Mouse (Mus musculus) cerebellum, adult 9-11 months (tissue): Measurements from ENCODE around the gene Ifi35.
"Not testable (repeated sequence)": the region's sequence is repeated elsewhere in the genome, so short reads cannot be mapped to it uniquely, and the experiment has no call there.

ENCODE experiments used
- DNase-seq: peaks from one replicate; pipeline ENCODE4 v3.0.0; 2022

Gene Ifi35

DNA sequence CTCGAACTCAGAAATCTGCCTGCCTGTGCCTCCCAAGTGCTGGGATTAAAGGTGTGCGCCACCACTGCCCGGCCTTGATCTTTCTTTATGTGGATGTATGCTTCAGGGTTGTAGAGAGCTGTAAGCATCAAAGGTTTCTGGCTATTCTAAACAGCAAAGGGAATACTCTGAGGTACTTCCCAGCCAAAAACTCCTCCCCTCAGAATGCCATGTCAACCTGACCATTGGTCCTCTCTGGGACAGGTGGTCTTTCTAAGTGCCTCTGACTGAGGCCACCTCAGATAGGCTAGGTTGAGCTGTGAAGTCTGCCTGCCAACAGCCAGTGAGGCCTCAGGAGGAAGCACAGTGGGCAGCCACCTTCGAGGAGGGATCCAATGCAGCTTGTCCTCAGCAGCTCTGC, 692 bp downstream of the Ifi35 start:
- DNase-seq = no peak

GRCm38 (mm10) chr11:101449596-101449995, 1.4 kb downstream of the Ifi35 start:
- not testable (repeated sequence) for DNase-seq

DNA sequence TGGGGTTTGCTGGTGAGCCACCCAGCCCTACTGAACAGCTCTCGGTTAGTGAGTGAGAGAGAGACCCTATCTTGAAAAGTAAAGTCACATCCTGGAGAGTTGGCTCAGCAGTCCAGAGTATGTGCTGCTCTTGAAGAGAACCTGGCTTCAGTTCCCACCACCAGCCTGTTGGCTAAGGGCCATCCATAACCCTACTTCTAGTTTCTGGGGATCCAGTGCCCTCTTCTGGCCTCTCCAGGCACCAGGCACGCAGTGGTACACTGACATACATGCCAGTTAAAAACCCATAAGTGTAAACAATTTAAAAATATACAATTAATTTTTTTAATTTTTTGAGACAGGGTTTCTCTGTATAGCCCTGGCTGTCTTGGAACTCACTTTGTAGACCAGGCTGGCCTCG, 2.2 kb downstream of the Ifi35 start:
- DNase-seq = no peak

DNA sequence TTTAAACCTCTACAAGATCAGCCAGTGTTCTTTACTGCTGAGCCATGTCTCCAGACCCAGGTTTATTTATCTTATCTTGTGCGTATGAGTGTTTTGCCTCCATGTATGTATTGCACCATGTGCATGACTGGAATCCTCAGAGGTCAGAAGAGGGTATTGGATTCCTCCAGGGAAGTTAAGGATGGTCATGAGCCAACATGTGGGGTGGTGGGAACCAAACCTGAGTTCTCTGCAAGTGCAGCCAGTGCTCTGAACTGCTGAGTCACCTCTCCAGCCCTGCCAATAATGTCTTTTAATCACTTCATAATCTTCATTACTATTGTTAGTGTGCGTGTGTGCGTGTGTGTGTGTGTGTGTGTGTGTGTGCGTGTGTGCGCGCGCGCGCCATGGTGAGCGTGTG, 3.3 kb downstream of the Ifi35 start:
- DNase-seq = no peak

DNA sequence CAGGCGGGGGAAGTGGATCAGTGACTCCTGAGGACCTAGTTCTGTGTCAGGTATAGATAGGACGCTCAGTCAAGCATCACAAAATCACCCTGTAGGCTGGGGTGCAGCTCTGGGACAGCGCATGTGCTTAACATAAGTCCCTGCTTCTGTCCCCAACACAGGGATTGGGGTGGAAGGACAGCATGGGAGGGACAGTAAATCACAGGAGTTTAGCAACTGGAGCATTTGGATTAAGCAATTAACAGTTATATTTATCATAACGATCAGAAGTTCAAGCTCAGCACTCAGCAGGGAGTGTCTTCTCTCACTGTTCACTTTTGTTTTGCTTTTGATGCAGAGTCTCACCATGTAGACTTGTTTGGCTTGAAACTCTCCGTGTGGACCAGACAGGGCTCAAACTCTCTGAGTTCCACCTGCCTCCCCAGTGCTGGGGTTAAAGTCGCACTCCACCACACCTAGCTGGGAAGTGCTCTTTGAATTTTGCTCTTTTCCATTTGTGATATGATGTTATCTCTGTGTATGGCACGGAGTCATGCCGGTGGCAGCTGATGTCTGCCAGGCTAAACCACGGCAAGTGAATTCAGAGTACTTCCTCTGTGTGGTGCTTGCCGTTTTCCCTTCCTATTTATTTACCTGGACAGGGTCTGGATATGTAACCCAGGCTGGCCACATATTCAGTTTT, 4.0 kb downstream of the Ifi35 start:
- DNase-seq = no peak

DNA sequence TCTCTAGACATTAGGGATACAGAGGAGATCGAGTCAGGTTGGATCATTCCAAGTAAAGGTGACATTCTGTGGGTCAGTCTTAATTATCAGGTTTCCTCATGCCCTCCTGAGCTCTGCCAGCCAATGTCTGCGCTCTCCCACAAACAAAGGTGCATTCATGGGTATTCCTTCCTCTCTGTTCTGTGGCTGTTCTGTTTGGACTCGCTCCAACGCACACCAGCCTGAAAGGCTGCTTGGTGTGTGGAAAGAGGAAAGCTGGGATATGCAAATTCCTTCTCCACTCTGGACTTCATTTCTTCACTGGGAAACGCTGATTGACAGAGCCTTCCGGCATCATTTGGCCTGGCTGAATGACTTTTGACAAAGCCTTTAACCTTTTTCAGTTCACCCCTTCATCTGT, 6.5 kb downstream of the Ifi35 start:
- no peak for DNase-seq

GRCm38 (mm10) chr11:101455627-101456026, 7.4 kb downstream of the Ifi35 start:
- no peak for DNase-seq

DNA sequence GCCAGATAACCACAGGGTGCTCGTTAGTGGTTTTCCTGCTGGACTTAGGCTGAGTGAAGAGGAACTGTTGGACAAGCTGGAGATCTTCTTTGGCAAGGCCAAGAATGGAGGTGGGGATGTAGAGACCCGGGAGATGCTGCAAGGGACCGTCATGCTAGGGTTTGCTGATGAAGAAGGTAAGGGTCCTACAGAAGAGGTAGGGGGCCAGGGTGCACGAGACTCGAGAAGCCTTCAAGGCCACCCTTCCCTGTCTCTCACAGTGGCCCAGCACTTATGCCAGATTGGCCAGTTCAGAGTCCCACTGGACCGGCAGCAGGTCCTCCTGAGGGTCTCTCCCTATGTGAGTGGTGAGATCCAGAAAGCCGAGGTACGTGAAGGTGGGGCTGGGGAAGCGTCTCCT, 9.4 kb downstream of the Ifi35 start:
- DNase-seq = no peak

GRCm38 (mm10) chr11:101458217-101458616, 10.0 kb downstream of the Ifi35 start:
- DNase-seq = no peak

- DNase-seq = no peak
Measured at GRCm38 (mm10) chr11:101459716-101460115, 11.5 kb downstream of the Ifi35 start.

GRCm38 (mm10) chr11:101460321-101460720, 12.1 kb downstream of the Ifi35 start:
- DNase-seq = no peak

- DNase-seq = no peak
Measured at GRCm38 (mm10) chr11:101462141-101462540, 13.9 kb downstream of the Ifi35 start.

- no peak for DNase-seq
Measured at GRCm38 (mm10) chr11:101462583-101463440, 14.6 kb downstream of the Ifi35 start.

DNA sequence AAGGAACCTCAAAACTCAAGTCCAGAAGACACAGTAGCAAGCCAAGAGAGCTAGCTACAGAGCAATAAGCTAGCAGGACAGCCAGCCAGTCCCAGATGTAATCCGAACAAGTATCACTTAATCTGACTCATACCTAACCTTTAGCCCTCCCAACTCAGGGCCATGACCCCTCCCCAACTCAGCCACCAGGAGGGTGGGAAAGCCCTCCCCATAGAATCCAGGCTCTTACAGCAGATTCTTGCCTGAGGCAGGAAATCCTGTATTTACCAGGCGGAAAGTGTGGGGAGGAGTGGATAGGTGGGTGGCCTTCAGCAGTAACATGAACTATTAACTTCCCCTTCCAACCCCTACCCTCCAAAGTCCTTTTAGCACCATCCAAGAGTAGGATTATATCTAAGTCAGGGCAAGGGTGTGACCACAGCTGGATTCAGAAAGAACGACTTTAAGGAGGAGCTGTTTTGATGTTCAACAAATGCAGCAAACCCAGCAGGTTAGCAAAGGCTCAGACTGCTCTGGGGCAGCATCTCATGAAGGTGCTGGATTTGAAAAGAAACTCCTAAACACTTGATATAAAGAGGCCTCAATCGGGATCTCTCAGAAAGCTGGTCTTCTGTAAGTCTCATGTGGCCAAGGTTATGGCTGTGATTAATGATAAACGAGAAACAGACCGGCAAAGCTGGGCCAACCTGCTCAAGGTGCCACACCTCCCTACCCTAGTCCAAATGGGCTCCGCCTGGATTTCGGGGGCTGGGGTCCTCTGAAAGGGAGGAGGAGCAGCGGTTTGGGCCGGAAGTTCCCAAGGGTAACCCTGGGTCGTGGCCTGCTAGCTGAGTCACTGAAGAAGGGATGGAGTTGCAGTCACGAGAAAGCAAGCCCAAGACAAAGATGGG, 16.2 kb downstream of the Ifi35 start, which contains the start of gene Rnd2:
Rnd2 (plus strand) TSS at position 789 of the 890 bp plus-strand sequence.
- DNase-seq = no peak

- DNase-seq = peak; percentile 52
Measured at GRCm38 (mm10) chr11:101465101-101465868, 17.1 kb downstream of the Ifi35 start.

DNA sequence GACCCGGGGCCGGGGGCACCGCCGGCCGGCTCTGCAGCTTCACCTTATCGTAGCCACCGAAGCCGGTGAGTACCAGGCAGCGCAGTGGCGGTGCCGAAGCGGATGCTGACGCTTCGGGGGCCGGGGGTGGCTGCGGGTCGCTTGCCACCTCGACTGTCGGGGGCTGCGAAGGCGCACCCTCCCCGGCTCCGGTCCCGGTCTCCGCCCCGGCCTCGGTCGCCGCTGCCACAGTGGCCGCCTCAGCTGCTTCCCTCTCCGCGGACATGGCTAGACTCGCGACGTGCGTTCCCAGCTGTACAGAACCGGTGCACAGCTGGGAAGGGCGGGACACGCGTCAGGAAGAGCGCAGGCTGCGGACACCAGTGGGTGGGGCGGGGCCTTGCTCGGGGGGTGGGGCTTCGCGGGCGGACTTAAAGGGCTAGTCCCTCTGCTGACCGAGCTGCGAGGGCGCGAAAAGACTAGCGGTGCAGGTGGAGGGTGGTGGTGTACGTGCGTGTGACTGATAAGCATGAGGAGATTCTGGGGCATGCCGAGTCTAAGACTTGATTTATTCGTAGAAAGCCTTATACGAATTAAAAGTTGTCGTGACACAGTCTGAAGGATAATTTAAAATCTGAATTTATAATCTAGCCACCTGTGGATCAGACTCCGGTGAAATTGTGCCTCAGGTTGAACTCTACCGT, 17.8 kb downstream of the Ifi35 start, which contains the start of gene Vat1:
Vat1 (minus strand) TSS at position 362 of the 683 bp plus-strand sequence.
- DNase-seq = peak; percentile 50

- peak; percentile 22 for DNase-seq
Measured at GRCm38 (mm10) chr11:101466552-101466950, 18.3 kb downstream of the Ifi35 start.

DNA sequence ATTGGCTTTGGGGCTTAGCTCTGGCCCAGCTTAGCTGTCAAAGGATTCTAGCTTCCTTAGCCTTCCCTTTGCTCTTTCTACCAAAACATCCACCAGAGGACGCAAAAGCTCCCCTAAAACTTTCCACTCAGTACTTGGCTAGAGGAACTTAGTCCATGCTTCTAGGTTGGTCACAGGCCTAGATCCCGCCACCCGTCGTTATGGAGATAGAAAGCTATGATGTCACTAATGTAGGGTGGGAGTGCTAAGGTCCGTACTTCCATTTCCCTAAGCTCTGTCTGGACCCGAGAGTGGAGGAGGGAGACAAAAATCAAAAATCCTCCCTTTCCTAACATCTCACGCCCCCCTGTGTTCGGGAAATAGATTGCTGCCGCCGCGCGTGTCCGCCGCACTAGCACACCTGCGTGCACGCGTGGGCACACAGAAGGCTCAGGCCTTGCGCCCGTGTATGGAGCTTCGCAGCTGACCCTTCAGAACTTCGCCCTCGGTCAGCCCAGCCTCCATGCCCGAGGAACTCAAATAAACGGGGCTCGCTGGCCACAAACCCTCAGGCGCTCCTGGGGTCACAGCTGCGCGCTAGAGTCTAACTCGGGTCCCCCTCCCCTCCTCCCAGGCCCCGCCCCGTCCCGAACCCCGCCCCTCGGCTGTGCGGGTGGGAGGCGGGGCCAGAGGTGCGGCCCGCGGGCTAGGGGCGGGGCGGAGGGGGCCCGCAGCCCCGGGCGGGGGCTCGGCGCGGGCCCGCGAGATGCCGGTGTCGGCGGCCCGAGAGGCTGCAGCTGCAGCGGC, 19.5 kb downstream of the Ifi35 start:
- DNase-seq = peak; percentile 71

GRCm38 (mm10) chr11:101468263-101468688, 20.1 kb downstream of the Ifi35 start:
- no peak for DNase-seq

- DNase-seq = peak; percentile 34
Measured at GRCm38 (mm10) chr11:101468731-101469130, 20.5 kb downstream of the Ifi35 start.

- no peak for DNase-seq
Measured at GRCm38 (mm10) chr11:101469155-101469554, 20.9 kb downstream of the Ifi35 start.
